Mouse (Mus musculus) forebrain, embryonic 13.5 days (tissue): ENCODE measurements around the gene Gm16440. TPM values are rescaled to one million over a fixed set of nuclear protein-coding genes. Genes with fewer than 3 reads are reported as not detected.
"Not testable (repeated sequence)": the region's sequence is repeated elsewhere in the genome, so short reads cannot be mapped to it uniquely, and the experiment has no call there.

Source experiments
- ATAC-seq: fragments of 200-750 bp; cut with Nextera tagmentation; 2 replicates; pipeline ENCODE4 v1.8.0; 2017
- H3K27ac ChIP-seq: fragments of 300-500 bp; sonication (generic); 2 replicates; pipeline ENCODE4 v1.5.1; 2015; ENCODE audit warnings: inconsistent platforms, mild to moderate bottlenecking, moderate library complexity
- H3K27me3 ChIP-seq: fragments of 300-500 bp; sonication (generic); 2 replicates; pipeline ENCODE4 v1.6.1; 2015; ENCODE audit warnings: mild to moderate bottlenecking, inconsistent platforms
- H3K36me3 ChIP-seq: fragments of 300-500 bp; sonication (generic); 2 replicates; pipeline ENCODE4 v1.6.1; 2015; ENCODE audit warnings: mild to moderate bottlenecking, inconsistent platforms; ENCODE audit not compliant: poor library complexity, severe bottlenecking
- H3K4me1 ChIP-seq: fragments of 300-500 bp; sonication (generic); 2 replicates; pipeline ENCODE4 v1.6.1; 2015; ENCODE audit warnings: inconsistent platforms
- H3K4me2 ChIP-seq: fragments of 300-500 bp; sonication (generic); 2 replicates; pipeline ENCODE4 v1.6.1; 2015; ENCODE audit warnings: inconsistent platforms, mild to moderate bottlenecking, moderate library complexity
- H3K4me3 ChIP-seq: fragments of 300-500 bp; sonication (generic); 2 replicates; pipeline ENCODE4 v1.5.1; 2015; ENCODE audit warnings: mild to moderate bottlenecking, inconsistent platforms
- H3K9ac ChIP-seq: fragments of 300-500 bp; sonication (generic); 2 replicates; pipeline ENCODE4 v1.6.1; 2015; ENCODE audit warnings: mild to moderate bottlenecking, inconsistent platforms
- H3K9me3 ChIP-seq: fragments of 300-500 bp; sonication (generic); replicated peaks from 2 replicates; pipeline ENCODE4 v1.6.1; 2016; ENCODE audit warnings: inconsistent platforms
- WGBS: fragments of 180-500 bp; shearing (Covaris S2); methylation state at CpG from one replicate; pipeline ENCODE4 v1.1.7; 2015; 5-methylcytosine and 5-hydroxymethylcytosine counted together
- polyA plus RNA-seq: library from polyadenylated mRNA; unstranded; fragments of >200 nt; fragmentation: Nextera tagmentation; extraction: Ambion mirVana; gene quantifications from 2 replicates; pipeline ENCODE4 v1.2.1, GENCODE M21; 2015

Gm16440 gene
- not detected in 2 replicates for polyA plus RNA-seq

- 68% methylated on average over 2 of the region's 4 CpGs for WGBS
- H3K36me3 ChIP-seq, H3K9me3 ChIP-seq, H3K9ac ChIP-seq, H3K27me3 ChIP-seq, H3K4me3 ChIP-seq, H3K4me1 ChIP-seq, H3K27ac ChIP-seq, ATAC-seq, H3K4me2 ChIP-seq: not testable (repeated sequence)
Observed at GRCm38 (mm10) chr14:6390219-6390618, at the start of gene Gm16440. TSS of gene Gm16440 (minus strand) at chr14:6390319.

GRCm38 (mm10) chr14:6426766-6427165 is 36.6 kb upstream of the Gm16440 start:
- H3K4me2 ChIP-seq, result peak overlapping the region; percentile 59
- not testable (repeated sequence) for H3K27me3 ChIP-seq, H3K4me1 ChIP-seq, ATAC-seq, H3K9me3 ChIP-seq, H3K36me3 ChIP-seq, H3K9ac ChIP-seq, H3K27ac ChIP-seq
- H3K4me3 ChIP-seq, result peak overlapping the region; percentile 36
- WGBS, result 5% methylated on average over 9 of the region's 42 CpGs

GRCm38 (mm10) chr14:6426353-6426752 is 36.2 kb upstream of the Gm16440 start:
- not testable (repeated sequence) for H3K9me3 ChIP-seq, ATAC-seq, H3K36me3 ChIP-seq, H3K27ac ChIP-seq, H3K4me1 ChIP-seq, H3K27me3 ChIP-seq
- peak overlapping the region; percentile 36 for H3K4me3 ChIP-seq
- H3K4me2 ChIP-seq, result peak overlapping the region; percentile 59
- 12% methylated on average over 22 of the region's 22 CpGs for WGBS
- H3K9ac ChIP-seq, result peak overlapping the region; percentile 56; the same call in 1 of the 2 replicates

DNA sequence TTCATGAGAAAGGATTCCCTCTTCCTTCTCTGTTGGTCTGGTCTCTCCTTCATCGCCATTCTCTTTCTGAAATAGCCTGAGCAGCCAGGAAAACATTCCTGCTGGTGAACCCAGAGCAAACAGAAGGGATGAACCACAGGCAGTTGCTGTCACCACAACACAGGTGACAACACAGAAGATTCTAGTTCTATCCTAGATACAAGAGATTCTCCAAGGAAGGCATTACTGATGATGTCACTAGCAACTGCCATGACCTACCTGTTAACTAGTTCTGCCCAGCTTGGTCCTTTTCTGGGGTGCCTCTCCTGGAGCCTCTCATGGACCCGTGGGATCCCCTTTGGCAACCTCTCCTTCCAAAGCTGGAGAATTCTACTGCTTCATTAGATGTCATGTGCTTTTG is 22.3 kb upstream of the Gm16440 start, which contains the start of gene Gm3591:
Gene Gm3591 (minus strand): TSS at position 101 of the 400 bp plus-strand sequence.
- H3K36me3 ChIP-seq, H3K27ac ChIP-seq, H3K9ac ChIP-seq, H3K27me3 ChIP-seq, ATAC-seq, H3K4me2 ChIP-seq, H3K4me1 ChIP-seq, H3K4me3 ChIP-seq, H3K9me3 ChIP-seq: not testable (repeated sequence)
- WGBS, result no CpG with 5 or more reads among the region's 2 CpGs

DNA sequence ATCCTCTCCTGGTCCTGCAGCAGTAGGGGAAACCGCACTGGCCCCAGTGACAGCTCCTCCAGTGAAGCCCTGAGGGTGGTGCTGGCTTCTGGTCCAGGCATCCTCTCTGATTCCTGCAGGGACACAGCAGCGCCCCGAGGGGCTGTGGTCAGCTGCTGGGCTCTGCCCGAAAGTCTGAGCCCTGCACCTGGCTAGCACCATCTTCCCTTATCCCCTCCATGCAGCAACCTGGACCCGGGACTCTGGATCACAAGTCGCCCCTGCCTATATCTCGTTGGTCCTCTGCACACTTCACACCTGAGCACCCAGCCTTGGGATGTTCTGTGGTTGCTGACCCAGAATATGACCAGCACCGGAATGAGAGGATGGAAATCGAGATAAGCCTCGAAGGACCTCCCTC is 46.5 kb downstream of the Gm16440 start, which contains the start of gene Gm3618:
Gene Gm3618 (minus strand): TSS at position 101 of the 400 bp plus-strand sequence.
- ATAC-seq, H3K9me3 ChIP-seq, H3K36me3 ChIP-seq, H3K4me2 ChIP-seq, H3K9ac ChIP-seq, H3K27ac ChIP-seq, H3K27me3 ChIP-seq, H3K4me1 ChIP-seq, H3K4me3 ChIP-seq: not testable (repeated sequence)
- WGBS, result no CpG with 5 or more reads among the region's 10 CpGs

Other genes starting within 250 kb of the Gm16440 start
- not detected in 2 replicates for gene Gm21560, start 171.0 kb downstream of the Gm16440 start, polyA plus RNA-seq
- 3.4 and 4.1 TPM in 2 replicates for gene Gm3411, start 103.1 kb downstream of the Gm16440 start, polyA plus RNA-seq
- gene Gm21103, start 85.5 kb downstream of the Gm16440 start, polyA plus RNA-seq, result not detected in 2 replicates
- gene Gm3618, start 46.6 kb downstream of the Gm16440 start, polyA plus RNA-seq, result not detected in 2 replicates
- 1.9 and 2.6 TPM in 2 replicates for gene Gm3591, start 22.2 kb upstream of the Gm16440 start, polyA plus RNA-seq
- gene Gm3594, start 54.3 kb upstream of the Gm16440 start, polyA plus RNA-seq, result not detected in 2 replicates
- not detected in 2 replicates for gene Gm8356, start 147.0 kb upstream of the Gm16440 start, polyA plus RNA-seq
- gene Gm3629, start 200.3 kb upstream of the Gm16440 start, polyA plus RNA-seq, result 0.36 TPM in 1 of 2 replicates, not detected in the other
- not detected in 2 replicates for gene Gm3460, start 232.1 kb upstream of the Gm16440 start, polyA plus RNA-seq